Mouse (Mus musculus) spleen, adult 2 months (tissue): Measurements from ENCODE around the gene Inpp5b.

ENCODE experiments used
- CTCF ChIP-seq: fragments of 200-500 bp; IDR thresholded peaks from 2 replicates; pipeline ENCODE4 v1.5.1; 2011; ENCODE audit warnings: mild to moderate bottlenecking, inconsistent platforms; ENCODE audit not compliant: insufficient read depth, insufficient read length, insufficient replicate concordance; ENCODE audit errors: extremely low read depth
- POLR2A ChIP-seq: fragments of 200-500 bp; IDR thresholded peaks from 2 replicates; pipeline ENCODE4 v1.6.1; 2011; ENCODE audit warnings: low read depth, low read length, inconsistent platforms

- peak; percentile 70; the same call in 1 of the 2 replicates for TF ChIP-seq CTCF
- no peak for TF ChIP-seq POLR2A
Observed at GRCm38 (mm10) chr4:124843493-124843892, 101.8 kb downstream of the Inpp5b start.
